9 mouse cellular contexts compared by ENCODE assay signal in genomic region chr12:79928739-79929380, GRCm38 (mm10).
A peak's percentile ranks its signal among the peaks of the same experiment; 100 is the strongest.
DNase-seq lines count a peak whose midpoint lies in the region; ATAC-seq and TF ChIP-seq lines count a peak whose summit lies in the region.
"Had no signal": no experiment of that assay in that cellular context is flagged by ENCODE, and none has a peak within 500 bp of the region (broad histone marks: within the 10 kb centered on the region; RNA-seq: fewer than 3 reads in every experiment).

No protein-coding gene starts in this region.

- H3K4me1 ChIP-seq in embryonic facial prominence, embryonic 10.5 days, result peaks cover 80% of the 10 kb centered on the region
- H3K4me1 ChIP-seq in forebrain, embryonic 16.5 days (replicated peaks; ENCODE audit: control insufficient read depth, insufficient read depth, low read length), result peaks cover 30% of the 10 kb centered on the region
- peaks cover 22% of the 10 kb centered on the region; the same call in 1 of the 2 replicates for H3K4me1 ChIP-seq in lung, postnatal 0 days (ENCODE audit: insufficient read depth, low read depth, low read length)

- H3K4me3 ChIP-seq in embryonic facial prominence, embryonic 10.5 days, result peak overlapping the region; percentile 21; the same call in 1 of the 2 replicates
- H3K4me3 ChIP-seq in forebrain, embryonic 16.5 days (replicated peaks; ENCODE audit: low read length), result no peak overlapping the region
- no peak overlapping the region for H3K4me3 ChIP-seq in lung, postnatal 0 days (ENCODE audit: low read depth, low read length)

- TF ChIP-seq EP300 in lung, postnatal 0 days (IDR thresholded peaks at IDR 0.05), result no peak

- no peak overlapping the region for H3K9ac ChIP-seq in forebrain, embryonic 16.5 days (replicated peaks; ENCODE audit: low read depth, low read length)
- H3K9ac ChIP-seq in lung, postnatal 0 days (replicated peaks; ENCODE audit: low read depth), result no peak overlapping the region

- H3K9me3 ChIP-seq in embryonic facial prominence, embryonic 10.5 days, result no peaks in the 10 kb centered on the region
- H3K9me3 ChIP-seq in forebrain, embryonic 16.5 days (ENCODE audit: control insufficient read depth, low read length), result no peaks in the 10 kb centered on the region
- no peaks in the 10 kb centered on the region for H3K9me3 ChIP-seq in lung, postnatal 0 days (ENCODE audit: low read length)

- 24% methylated on average over 6 of the region's 6 CpGs for WGBS in embryonic facial prominence, embryonic 10.5 days
- WGBS in forebrain, embryonic 16.5 days, result 65% methylated on average over 6 of the region's 6 CpGs
- 24% methylated on average over 6 of the region's 6 CpGs for WGBS in lung, postnatal 0 days

- H3K4me2 ChIP-seq in forebrain, embryonic 16.5 days (ENCODE audit: low read length), result no peak overlapping the region
- no peak overlapping the region for H3K4me2 ChIP-seq in lung, postnatal 0 days (replicated peaks; ENCODE audit: low read depth, low read length)

- peak overlapping the region; percentile 90 for H3K27ac ChIP-seq in embryonic facial prominence, embryonic 10.5 days (replicated peaks)
- peak overlapping the region; percentile 13; the same call in 1 of the 2 replicates for H3K27ac ChIP-seq in forebrain, embryonic 16.5 days (ENCODE audit: low read length)
- H3K27ac ChIP-seq in lung, postnatal 0 days (ENCODE audit: low read length), result peak overlapping the region; percentile 47
- H3K27ac ChIP-seq: macrophage had no signal

- no peak for TF ChIP-seq CTCF in lung, postnatal 0 days (IDR thresholded peaks at IDR 0.05)

- DNase-seq in embryonic facial prominence, embryonic 10.5 days (ENCODE audit: low spot score), result peak; percentile 74
- DNase-seq in heart, postnatal 4 days, result peak; percentile 65
- DNase-seq in lung, postnatal 0 days (ENCODE audit: low spot score), result peak; percentile 82
- no peak for DNase-seq in adrenal gland, postnatal 36 days
- DNase-seq in cerebellum, adult 9-11 months, result no peak
- DNase-seq in spleen, postnatal 14 days (ENCODE audit: low spot score in 2 of 2), result no peak

- H3K36me3 ChIP-seq in embryonic facial prominence, embryonic 10.5 days (replicated peaks), result no peaks in the 10 kb centered on the region
- no peaks in the 10 kb centered on the region for H3K36me3 ChIP-seq in forebrain, embryonic 16.5 days (ENCODE audit: control insufficient read depth, insufficient read depth)
- H3K36me3 ChIP-seq in lung, postnatal 0 days (ENCODE audit: insufficient read depth, low read length), result no peaks in the 10 kb centered on the region

- H3K27me3 ChIP-seq in embryonic facial prominence, embryonic 10.5 days (replicated peaks; ENCODE audit: low read depth, poor library complexity, severe bottlenecking), result no peaks in the 10 kb centered on the region
- H3K27me3 ChIP-seq in forebrain, embryonic 16.5 days (replicated peaks; ENCODE audit: control insufficient read depth, insufficient read depth, low read length), result no peaks in the 10 kb centered on the region
- no peaks in the 10 kb centered on the region for H3K27me3 ChIP-seq in lung, postnatal 0 days (replicated peaks; ENCODE audit: insufficient read depth, low read length)

- no peak for ATAC-seq in forebrain, embryonic 16.5 days
- ATAC-seq in lung, postnatal 0 days, result peak; percentile 7; the same call in 1 of the 2 replicates
- no peak for ATAC-seq in megakaryocyte progenitor cell, adult 5-6 weeks (replicated peaks; ENCODE audit: poor library complexity)

Comparison
In these comparisons a context has a peak if more than half of its experiments do, and no peak if none do; other contexts are left out.
1. DNase-seq: peak in embryonic facial prominence, embryonic 10.5 days (single experiment), heart, postnatal 4 days (single experiment) and lung, postnatal 0 days (single experiment); none in adrenal gland, postnatal 36 days (0 of 2), cerebellum, adult 9-11 months (single experiment) and spleen, postnatal 14 days (0 of 2).
2. H3K27ac ChIP-seq: peak in every context shown above with its lines; median percentile 90 in embryonic facial prominence, embryonic 10.5 days; 47 in lung, postnatal 0 days; 13 in forebrain, embryonic 16.5 days.